Comparison of ENCODE assay signal across 20 mouse cellular contexts in the genomic region with DNA sequence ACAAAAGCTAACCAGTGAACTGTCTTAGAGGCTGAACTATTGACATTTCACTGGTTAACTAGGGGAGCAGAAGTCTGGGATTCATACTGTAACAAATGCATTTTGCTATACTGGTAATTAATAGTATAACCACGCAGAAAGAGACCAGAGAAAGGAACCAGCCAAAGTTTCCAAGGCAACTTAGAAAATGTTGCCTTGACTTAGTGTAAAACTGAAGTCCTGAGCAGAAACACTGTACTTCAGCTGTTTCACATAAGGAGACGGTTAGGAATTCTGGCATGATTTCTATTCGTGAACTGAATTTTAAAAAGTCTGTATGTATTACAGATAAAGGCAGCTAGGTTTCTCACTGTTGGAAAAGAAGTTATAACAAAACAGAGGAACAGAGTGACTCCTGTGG.
DNase-seq lines count a peak whose midpoint lies in the region; ATAC-seq and TF ChIP-seq lines count a peak whose summit lies in the region.
"Had no signal": no experiment of that assay in that cellular context is flagged by ENCODE, and none has a peak within 500 bp of the region (broad histone marks: within the 10 kb centered on the region; RNA-seq: fewer than 3 reads in every experiment).

No protein-coding gene starts in this region.

- 30% methylated on average over 3 of the region's 3 CpGs for WGBS in embryonic facial prominence, embryonic 13.5 days
- 79% methylated on average over 3 of the region's 3 CpGs for WGBS in embryonic facial prominence, embryonic 10.5 days
- WGBS in hindbrain, postnatal 0 days: 48% methylated on average over 3 of the region's 3 CpGs
- WGBS in hindbrain, embryonic 12.5 days: 68% methylated on average over 3 of the region's 3 CpGs
- 56% methylated on average over 3 of the region's 3 CpGs for WGBS in midbrain, postnatal 0 days
- WGBS in midbrain, embryonic 10.5 days: 86% methylated on average over 3 of the region's 3 CpGs

- DNase-seq in embryonic facial prominence, embryonic 10.5 days (ENCODE audit: low spot score): no peak
- peak; percentile 56 for DNase-seq in hindbrain, postnatal 0 days (ENCODE audit: low spot score)
- peak; percentile 57 for DNase-seq in midbrain, postnatal 0 days (ENCODE audit: low spot score)
- DNase-seq in midbrain, embryonic 10.5 days (ENCODE audit: low spot score): no peak
- DNase-seq in cerebellum, adult 8-10 months: no peak
- DNase-seq: adrenal gland, postnatal 14 days; B cell, adult 2 months; cerebellum, adult 18-20 months; cerebellum, postnatal 10 days; gastrocnemius, postnatal 36 days; heart, adult 11 months; heart, postnatal 10 days; heart, postnatal 4 days had no signal

- no peak overlapping the region for H3K4me2 ChIP-seq in embryonic facial prominence, embryonic 13.5 days
- no peak overlapping the region for H3K4me2 ChIP-seq in hindbrain, postnatal 0 days (ENCODE audit: low read depth, low read length)
- H3K4me2 ChIP-seq in hindbrain, embryonic 12.5 days (replicated peaks): no peak overlapping the region
- no peak overlapping the region for H3K4me2 ChIP-seq in midbrain, postnatal 0 days (ENCODE audit: low read depth, low read length, poor library complexity, severe bottlenecking)
- H3K4me2 ChIP-seq: forebrain, embryonic 13.5 days; intestine, embryonic 15.5 days had no signal

- H3K9ac ChIP-seq in embryonic facial prominence, embryonic 13.5 days: no peak overlapping the region
- no peak overlapping the region for H3K9ac ChIP-seq in hindbrain, postnatal 0 days (replicated peaks; ENCODE audit: low read length)
- no peak overlapping the region for H3K9ac ChIP-seq in hindbrain, embryonic 12.5 days
- H3K9ac ChIP-seq in midbrain, postnatal 0 days (replicated peaks; ENCODE audit: low read length, poor library complexity, severe bottlenecking): no peak overlapping the region
- H3K9ac ChIP-seq: forebrain, embryonic 13.5 days; intestine, embryonic 15.5 days had no signal

- H3K27me3 ChIP-seq in embryonic facial prominence, embryonic 13.5 days: no peaks in the 10 kb centered on the region
- H3K27me3 ChIP-seq in embryonic facial prominence, embryonic 10.5 days (replicated peaks; ENCODE audit: low read depth, poor library complexity, severe bottlenecking): no peaks in the 10 kb centered on the region
- no peaks in the 10 kb centered on the region for H3K27me3 ChIP-seq in hindbrain, postnatal 0 days (ENCODE audit: insufficient read depth, low read length)
- H3K27me3 ChIP-seq in hindbrain, embryonic 12.5 days: no peaks in the 10 kb centered on the region
- no peaks in the 10 kb centered on the region for H3K27me3 ChIP-seq in midbrain, postnatal 0 days (ENCODE audit: insufficient read depth, low read length)
- H3K27me3 ChIP-seq in midbrain, embryonic 10.5 days (ENCODE audit: low read depth, poor library complexity, severe bottlenecking): no peaks in the 10 kb centered on the region
- H3K27me3 ChIP-seq: forebrain, embryonic 13.5 days; intestine, embryonic 15.5 days had no signal

- H3K4me3 ChIP-seq in embryonic facial prominence, embryonic 13.5 days: no peak overlapping the region
- no peak overlapping the region for H3K4me3 ChIP-seq in embryonic facial prominence, embryonic 10.5 days
- no peak overlapping the region for H3K4me3 ChIP-seq in hindbrain, postnatal 0 days (ENCODE audit: low read length)
- no peak overlapping the region for H3K4me3 ChIP-seq in hindbrain, embryonic 12.5 days
- H3K4me3 ChIP-seq in midbrain, postnatal 0 days (ENCODE audit: low read depth, low read length): no peak overlapping the region
- H3K4me3 ChIP-seq in midbrain, embryonic 10.5 days: no peak overlapping the region
- H3K4me3 ChIP-seq: forebrain, embryonic 13.5 days; heart, embryonic 10.5 days; intestine, embryonic 15.5 days had no signal

- no peaks in the 10 kb centered on the region for H3K9me3 ChIP-seq in embryonic facial prominence, embryonic 13.5 days
- no peaks in the 10 kb centered on the region for H3K9me3 ChIP-seq in embryonic facial prominence, embryonic 10.5 days
- H3K9me3 ChIP-seq in hindbrain, postnatal 0 days (ENCODE audit: low read length): no peaks in the 10 kb centered on the region
- no peaks in the 10 kb centered on the region for H3K9me3 ChIP-seq in hindbrain, embryonic 12.5 days (replicated peaks)
- H3K9me3 ChIP-seq in midbrain, postnatal 0 days (ENCODE audit: low read length): no peaks in the 10 kb centered on the region
- H3K9me3 ChIP-seq in midbrain, embryonic 10.5 days (replicated peaks): no peaks in the 10 kb centered on the region
- H3K9me3 ChIP-seq: forebrain, embryonic 13.5 days; G1E; heart, embryonic 10.5 days; intestine, embryonic 15.5 days had no signal

- no peak for ATAC-seq in embryonic facial prominence, embryonic 13.5 days (ENCODE audit: insufficient number of reproducible peaks, insufficient read depth, low FRiP score, low TSS enrichment, low read depth)
- peak; percentile 74 for ATAC-seq in hindbrain, postnatal 0 days
- no peak for ATAC-seq in hindbrain, embryonic 12.5 days (ENCODE audit: low FRiP score)
- no peak for ATAC-seq in midbrain, postnatal 0 days (ENCODE audit: low FRiP score)
- ATAC-seq: CD4-positive, CD25-positive, alpha-beta regulatory T cell, adult 4 months; forebrain, embryonic 13.5 days; intestine, embryonic 15.5 days had no signal

- H3K27ac ChIP-seq in embryonic facial prominence, embryonic 13.5 days: peak overlapping the region; percentile 80
- H3K27ac ChIP-seq in embryonic facial prominence, embryonic 10.5 days (replicated peaks): no peak overlapping the region
- peak overlapping the region; percentile 32; the same call in 1 of the 2 replicates for H3K27ac ChIP-seq in hindbrain, postnatal 0 days
- no peak overlapping the region for H3K27ac ChIP-seq in hindbrain, embryonic 12.5 days
- no peak overlapping the region for H3K27ac ChIP-seq in midbrain, postnatal 0 days (ENCODE audit: low read depth, low read length)
- H3K27ac ChIP-seq in midbrain, embryonic 10.5 days (replicated peaks): no peak overlapping the region
- H3K27ac ChIP-seq: forebrain, embryonic 13.5 days; heart, embryonic 10.5 days; intestine, embryonic 15.5 days had no signal

- H3K36me3 ChIP-seq in embryonic facial prominence, embryonic 13.5 days: no peaks in the 10 kb centered on the region
- no peaks in the 10 kb centered on the region for H3K36me3 ChIP-seq in embryonic facial prominence, embryonic 10.5 days (replicated peaks)
- no peaks in the 10 kb centered on the region for H3K36me3 ChIP-seq in hindbrain, postnatal 0 days (ENCODE audit: insufficient read depth, low read length)
- H3K36me3 ChIP-seq in hindbrain, embryonic 12.5 days: no peaks in the 10 kb centered on the region
- H3K36me3 ChIP-seq in midbrain, postnatal 0 days (ENCODE audit: insufficient read depth, low read length): no peaks in the 10 kb centered on the region
- H3K36me3 ChIP-seq in midbrain, embryonic 10.5 days: no peaks in the 10 kb centered on the region
- H3K36me3 ChIP-seq: G1E; heart, embryonic 10.5 days; intestine, embryonic 15.5 days had no signal

- no peak for TF ChIP-seq CTCF in hindbrain, postnatal 0 days (IDR thresholded peaks at IDR 0.05; ENCODE audit: low read depth)
- no peak for TF ChIP-seq CTCF in midbrain, postnatal 0 days (IDR thresholded peaks at IDR 0.05)

- H3K4me1 ChIP-seq in embryonic facial prominence, embryonic 13.5 days: peaks cover 28% of the 10 kb centered on the region
- H3K4me1 ChIP-seq in embryonic facial prominence, embryonic 10.5 days: peaks cover 15% of the 10 kb centered on the region
- H3K4me1 ChIP-seq in hindbrain, postnatal 0 days (ENCODE audit: insufficient read depth, low read length): no peaks in the 10 kb centered on the region
- H3K4me1 ChIP-seq in hindbrain, embryonic 12.5 days: peaks cover 7% of the 10 kb centered on the region; the same call in 1 of the 2 replicates
- H3K4me1 ChIP-seq in midbrain, postnatal 0 days (ENCODE audit: insufficient read depth, low read length): no peaks in the 10 kb centered on the region
- peaks cover 17% of the 10 kb centered on the region for H3K4me1 ChIP-seq in midbrain, embryonic 10.5 days
- H3K4me1 ChIP-seq: intestine, embryonic 15.5 days had no signal

Comparison
In these comparisons a context has a peak if more than half of its experiments do, and no peak if none do; other contexts are left out.
1. H3K27ac ChIP-seq: peak in embryonic facial prominence, embryonic 13.5 days (single experiment) and hindbrain, postnatal 0 days (single experiment); none in embryonic facial prominence, embryonic 10.5 days (single experiment), hindbrain, embryonic 12.5 days (single experiment), midbrain, postnatal 0 days (single experiment) and midbrain, embryonic 10.5 days (single experiment).
2. DNase-seq: peak in hindbrain, postnatal 0 days (single experiment) and midbrain, postnatal 0 days (single experiment); none in embryonic facial prominence, embryonic 10.5 days (single experiment), midbrain, embryonic 10.5 days (single experiment) and cerebellum, adult 8-10 months (single experiment).